In the genomic region with DNA sequence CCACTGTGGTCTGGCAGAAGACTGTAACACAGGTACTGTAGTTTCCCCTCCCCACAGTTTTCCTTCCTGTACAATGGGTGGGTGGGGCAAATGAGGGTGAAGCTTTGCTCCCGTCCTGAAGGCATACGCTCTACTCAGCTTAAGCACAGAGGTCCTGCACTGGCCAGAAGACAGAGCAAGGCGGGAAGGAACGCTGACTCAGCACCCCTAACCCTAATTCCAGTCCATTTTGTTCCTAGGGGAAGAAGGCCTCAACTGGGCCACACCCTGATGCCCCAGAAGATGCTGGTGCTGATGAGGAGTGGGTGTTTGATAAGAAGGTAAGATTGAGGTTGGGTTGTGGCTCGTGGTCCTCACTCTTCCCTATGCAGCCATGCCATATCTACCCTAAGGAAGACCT, we compare ENCODE assay signal across 25 mouse cellular contexts. TPM values are rescaled to one million over a fixed set of nuclear protein-coding genes. Genes with fewer than 3 reads are reported as not detected.
"Had no signal": no experiment of that assay in that cellular context is flagged by ENCODE, and none has a peak within 500 bp of the region (broad histone marks: within the 10 kb centered on the region; RNA-seq: fewer than 3 reads in every experiment).

No protein-coding gene starts in this region.

- H3K9me3 ChIP-seq: hindbrain, embryonic 10.5 days; hindbrain, embryonic 12.5 days; intestine, embryonic 15.5 days; kidney, embryonic 15.5 days; limb, embryonic 13.5 days; limb, embryonic 15.5 days; liver, embryonic 12.5 days had no signal

- DNase-seq: gastrocnemius, adult 2 months; gastrocnemius, postnatal 10 days; gastrocnemius, postnatal 25 days; heart, postnatal 4 days; kidney, adult 18-20 months; kidney, adult 9 months; kidney, postnatal 14 days; kidney, postnatal 36 days; layer of hippocampus, adult 9-11 months; layer of hippocampus, postnatal 36 days; left cerebral cortex, postnatal 4 days had no signal

- H3K27ac ChIP-seq: gastrocnemius, adult 2 months; hindbrain, embryonic 10.5 days; hindbrain, embryonic 12.5 days; hindbrain, embryonic 14.5 days; intestine, embryonic 15.5 days; kidney, embryonic 15.5 days; kidney, postnatal 0 days; limb, embryonic 13.5 days; limb, embryonic 15.5 days; liver, embryonic 12.5 days; liver, embryonic 14.5 days had no signal

- H3K4me1 ChIP-seq: hindbrain, embryonic 10.5 days; hindbrain, embryonic 12.5 days; intestine, embryonic 15.5 days; kidney, embryonic 15.5 days; limb, embryonic 13.5 days; liver, embryonic 12.5 days had no signal

- H3K9ac ChIP-seq: hindbrain, embryonic 12.5 days; hindbrain, embryonic 14.5 days; intestine, embryonic 15.5 days; kidney, embryonic 15.5 days; limb, embryonic 13.5 days; limb, embryonic 15.5 days; liver, embryonic 12.5 days; liver, embryonic 14.5 days had no signal

- H3K4me3 ChIP-seq: gastrocnemius, adult 2 months; hindbrain, embryonic 10.5 days; hindbrain, embryonic 12.5 days; intestine, embryonic 15.5 days; kidney, embryonic 15.5 days; limb, embryonic 13.5 days; limb, embryonic 15.5 days; liver, embryonic 12.5 days had no signal

- H3K4me2 ChIP-seq: hindbrain, embryonic 12.5 days; hindbrain, embryonic 14.5 days; intestine, embryonic 15.5 days; kidney, embryonic 15.5 days; limb, embryonic 13.5 days; limb, embryonic 15.5 days; liver, embryonic 12.5 days had no signal

- H3K36me3 ChIP-seq: hindbrain, embryonic 10.5 days; hindbrain, embryonic 12.5 days; intestine, embryonic 15.5 days; kidney, embryonic 15.5 days; limb, embryonic 13.5 days; limb, embryonic 15.5 days; liver, embryonic 12.5 days had no signal

- H3K27me3 ChIP-seq: hindbrain, embryonic 12.5 days; intestine, embryonic 15.5 days; kidney, embryonic 15.5 days; limb, embryonic 13.5 days; limb, embryonic 15.5 days had no signal

- ATAC-seq: hindbrain, embryonic 16.5 days; inflammation-experienced regulatory T-cells, adult 6 months; intestine, embryonic 15.5 days; intestine, postnatal 0 days; liver, embryonic 12.5 days had no signal

RNA-seq across cellular contexts. Expression of gene Mybpc3, which starts 10.8 kb away (rescaled TPM):
- total RNA-seq: gastrocnemius, postnatal 25 days; left cerebral cortex, postnatal 4 days; liver, adult 2 months had no signal
- polyA plus RNA-seq: hindbrain, embryonic 10.5 days; hindbrain, embryonic 14.5 days; inflammation-experienced regulatory T-cells, adult 6 months; intestine, postnatal 0 days; limb, embryonic 13.5 days had no signal
